Mouse (Mus musculus): ENCODE results near the gene Ptprg.

DNA sequence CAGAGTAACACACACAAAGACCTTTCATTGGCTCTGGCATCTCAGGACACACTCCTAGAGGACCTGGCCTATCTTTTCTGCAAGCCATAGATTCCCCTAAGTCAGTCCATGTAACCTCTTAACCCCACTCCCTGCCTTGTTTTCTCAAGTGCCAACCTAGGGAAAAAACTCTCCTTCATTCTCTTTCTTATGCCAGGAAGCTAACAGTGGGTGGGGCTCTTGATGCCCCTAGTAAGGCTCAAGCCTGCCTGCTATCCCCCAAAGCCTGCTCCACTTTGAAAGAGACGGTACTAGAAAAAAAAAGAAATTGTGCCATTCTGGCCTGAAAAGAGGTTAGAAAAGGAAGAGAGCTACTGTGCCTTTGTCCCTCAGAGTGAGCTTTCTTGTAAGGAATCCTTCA, 358.9 kb downstream of the Ptprg start:
- TF ChIP-seq CTCF (IDR thresholded peaks at IDR 0.05; ENCODE audit: extremely low read depth, insufficient read length, insufficient replicate concordance, low read depth, low read length) (no peak), POLR2A (IDR thresholded peaks at IDR 0.05; ENCODE audit: low read depth, low read length) (no peak)

All from small intestine, adult 2 months (tissue).